Mouse (Mus musculus) urinary bladder, adult 18-20 months (tissue): ENCODE results near the gene Vav2.

Source experiments
- DNase-seq, 2 experiments: peaks; one replicate each; pipeline ENCODE4 v3.0.0; 2022; ENCODE audit warnings: low spot score in 2 of 2, mixed read lengths in 2 of 2

Gene Vav2

DNA sequence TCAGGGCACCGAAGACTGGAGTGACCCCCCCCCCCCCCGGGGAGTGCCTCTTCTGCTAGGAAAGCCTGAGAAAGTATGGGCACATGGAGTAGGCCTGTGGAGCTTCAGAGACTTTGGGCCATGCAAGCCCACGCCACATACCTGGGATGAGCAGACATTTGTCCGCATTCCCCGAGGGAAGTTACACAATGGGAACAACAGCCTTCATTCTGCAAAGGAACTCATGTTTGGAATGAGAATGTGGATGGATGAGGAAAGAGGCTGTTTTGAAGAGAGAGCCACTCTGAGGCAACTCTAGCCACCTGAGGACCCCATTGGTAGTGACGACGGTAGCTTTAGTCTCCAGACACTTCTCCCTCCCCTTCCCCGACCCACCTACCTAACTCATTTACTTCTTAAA, 106.0 kb downstream of the Vav2 start:
- DNase-seq, result no peak

DNA sequence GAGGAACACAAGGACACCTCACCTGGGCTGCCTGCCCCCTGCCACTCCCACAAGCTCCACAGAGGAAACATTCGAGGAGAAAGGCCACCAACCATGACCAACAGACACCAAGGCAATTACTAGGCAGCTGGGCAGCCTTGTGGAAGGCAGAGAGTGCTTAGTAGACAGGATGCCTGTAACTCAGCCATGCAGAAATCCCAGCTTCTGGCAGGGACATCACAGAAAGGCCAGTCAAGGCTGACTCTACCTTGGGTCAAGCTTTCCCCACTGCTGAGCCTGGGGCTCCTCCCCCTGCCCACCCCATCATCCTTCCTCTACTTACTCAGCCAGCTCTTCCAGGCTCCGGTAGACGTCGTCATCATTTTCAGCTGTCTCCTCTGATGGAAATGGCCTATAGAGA, 108.2 kb downstream of the Vav2 start:
- no peak for DNase-seq

DNA sequence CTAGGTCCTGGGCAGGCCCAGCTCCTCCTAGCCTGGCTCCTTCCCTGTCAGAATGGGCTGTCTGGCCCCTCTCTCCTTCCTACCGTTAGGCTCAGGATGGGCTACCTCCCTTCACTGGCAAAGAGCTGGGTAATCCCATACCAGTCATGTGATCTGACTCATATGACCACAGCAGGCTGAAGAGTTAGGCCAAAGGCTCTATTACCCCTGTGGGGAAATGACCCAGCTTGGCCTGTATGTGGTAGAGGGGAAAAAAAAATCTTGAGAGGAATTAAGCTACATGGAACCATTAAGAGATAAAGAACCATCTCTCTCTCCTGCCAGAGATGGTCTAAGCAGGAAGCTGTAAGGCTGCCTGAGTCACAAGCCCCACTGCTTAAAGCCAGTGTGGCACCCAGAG, 108.6 kb downstream of the Vav2 start:
- no peak for DNase-seq

DNA sequence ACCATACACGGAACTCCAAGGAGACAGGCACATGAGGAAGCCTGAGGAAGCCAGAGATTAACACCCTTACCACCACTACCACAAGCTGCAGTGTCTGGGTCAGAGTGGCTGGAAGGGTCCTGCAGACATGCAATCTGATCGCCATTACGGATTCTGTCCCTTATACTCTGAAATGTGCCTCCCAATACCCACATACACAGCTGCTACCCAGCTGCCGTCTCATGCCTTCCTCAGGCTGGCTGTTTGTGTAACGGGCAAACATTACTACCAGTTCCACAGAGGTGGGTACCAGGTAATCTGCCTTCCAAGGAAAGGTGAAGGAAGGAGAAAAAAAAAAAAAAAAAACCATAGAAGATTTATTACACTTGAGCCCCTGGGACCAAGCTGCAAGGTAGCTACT, 110.7 kb downstream of the Vav2 start:
- no peak for DNase-seq

DNA sequence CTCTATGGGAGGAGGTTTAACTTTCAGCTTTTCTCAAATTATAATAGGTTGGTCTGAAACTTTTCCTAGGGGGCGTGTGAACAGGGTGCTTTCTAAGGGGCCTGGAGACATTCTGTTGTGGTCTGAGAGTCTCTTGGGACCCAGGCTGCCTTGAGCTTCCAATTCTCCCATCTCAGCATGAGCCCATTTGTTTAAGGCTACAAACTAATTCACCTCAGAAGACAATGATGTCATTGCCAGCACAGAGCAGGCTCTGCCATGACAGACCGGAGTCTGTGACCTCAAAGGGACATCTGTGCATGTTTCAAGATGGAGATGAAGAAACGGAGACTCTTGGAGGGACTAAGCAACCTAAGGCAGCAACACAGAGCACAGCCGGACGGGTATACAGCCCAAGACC, 112.6 kb downstream of the Vav2 start:
- no peak for DNase-seq

DNA sequence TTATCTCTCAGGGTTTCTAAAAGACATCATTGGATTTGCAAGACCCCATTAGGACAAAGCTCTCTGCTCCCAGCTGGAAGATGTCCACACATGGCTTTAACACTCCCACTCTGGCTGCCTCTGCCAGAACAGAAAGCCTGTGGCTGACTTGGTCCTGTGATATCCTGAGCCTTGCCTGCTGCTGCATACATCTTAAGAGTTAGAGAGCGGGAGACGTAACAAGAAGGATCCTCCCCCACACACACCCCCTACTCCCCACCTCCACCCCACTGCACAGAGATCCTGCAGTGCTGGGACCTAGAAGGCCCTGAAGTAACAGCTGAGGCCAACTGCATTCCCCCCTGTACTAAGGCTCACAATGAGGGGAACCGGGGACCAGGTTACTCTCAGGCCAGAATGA, 114.3 kb downstream of the Vav2 start:
- no peak for DNase-seq

DNA sequence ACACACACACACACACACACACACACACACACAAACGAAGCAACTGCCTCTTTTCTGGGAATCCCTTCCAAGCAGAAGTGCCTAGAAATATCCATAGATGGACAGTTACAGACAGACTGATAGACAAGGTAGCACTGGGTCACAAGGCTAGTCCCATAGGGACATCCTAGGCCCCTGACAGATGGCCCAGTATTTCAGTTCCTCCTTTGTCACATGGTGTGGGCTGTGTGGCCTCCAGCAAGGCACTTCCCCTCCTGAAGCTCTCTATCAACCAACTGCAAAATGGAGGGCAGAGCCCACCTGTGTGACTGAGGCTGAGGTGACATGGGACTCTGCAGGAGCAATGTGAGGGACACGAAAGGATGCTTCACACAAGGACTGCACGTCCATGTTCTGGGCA, 115.2 kb downstream of the Vav2 start:
- DNase-seq, result no peak

DNA sequence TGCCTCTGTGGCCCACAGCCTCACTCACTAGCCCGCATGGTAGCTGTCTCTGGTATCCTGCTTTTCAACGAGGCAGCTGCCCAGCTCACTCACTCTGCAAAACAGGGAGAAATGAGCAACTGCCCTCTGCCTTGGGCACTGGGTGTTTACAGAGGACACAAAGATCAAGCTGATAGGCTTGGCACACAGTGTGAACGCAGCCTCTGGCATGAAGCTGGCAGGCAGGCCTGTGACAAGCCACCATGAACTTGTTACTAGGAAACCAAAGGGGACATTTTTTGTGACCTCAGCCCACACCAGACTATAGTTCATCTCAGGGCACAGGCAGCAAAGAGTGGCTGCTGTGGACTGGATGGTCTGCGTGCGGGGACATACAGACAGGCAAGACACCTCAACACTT, 115.9 kb downstream of the Vav2 start:
- DNase-seq, result no peak

DNA sequence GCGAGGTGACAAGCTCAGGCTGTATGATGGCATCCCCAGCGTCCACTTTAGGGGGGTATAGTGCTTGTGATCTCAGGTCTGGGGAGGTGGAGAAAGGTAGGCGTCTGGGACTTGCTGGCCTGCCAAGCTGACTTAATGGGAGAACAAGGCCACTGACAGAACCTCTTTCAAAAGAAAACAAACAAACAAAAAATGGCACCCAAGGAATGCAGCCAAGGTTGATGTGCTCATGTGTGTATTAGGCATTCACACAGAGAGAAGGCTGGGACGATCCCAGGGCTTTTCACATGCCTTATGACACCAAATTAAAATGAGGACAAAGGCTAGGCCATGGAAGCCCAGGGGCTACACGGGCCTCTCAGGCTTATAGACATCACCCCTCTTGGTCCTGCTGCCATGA, 116.6 kb downstream of the Vav2 start:
- no peak for DNase-seq

DNA sequence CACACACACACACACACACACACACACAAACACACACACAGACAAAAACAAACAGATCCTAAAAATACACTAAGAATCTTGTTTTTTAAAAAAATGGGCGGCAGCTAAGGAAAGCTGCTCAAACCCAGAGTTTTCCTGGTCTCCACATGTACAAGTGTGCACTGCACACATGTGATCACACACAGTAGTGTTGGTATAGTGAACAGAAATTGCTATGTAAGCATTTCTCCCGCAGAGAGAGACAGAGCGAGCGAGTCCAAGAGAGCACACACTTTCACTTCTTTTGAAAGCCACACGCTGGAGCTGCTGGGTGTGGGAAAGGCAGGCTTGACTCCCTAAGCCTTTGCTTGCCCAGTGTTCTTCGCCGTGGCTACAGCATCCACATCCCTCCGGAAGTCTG, 120.2 kb downstream of the Vav2 start:
- no peak for DNase-seq

DNA sequence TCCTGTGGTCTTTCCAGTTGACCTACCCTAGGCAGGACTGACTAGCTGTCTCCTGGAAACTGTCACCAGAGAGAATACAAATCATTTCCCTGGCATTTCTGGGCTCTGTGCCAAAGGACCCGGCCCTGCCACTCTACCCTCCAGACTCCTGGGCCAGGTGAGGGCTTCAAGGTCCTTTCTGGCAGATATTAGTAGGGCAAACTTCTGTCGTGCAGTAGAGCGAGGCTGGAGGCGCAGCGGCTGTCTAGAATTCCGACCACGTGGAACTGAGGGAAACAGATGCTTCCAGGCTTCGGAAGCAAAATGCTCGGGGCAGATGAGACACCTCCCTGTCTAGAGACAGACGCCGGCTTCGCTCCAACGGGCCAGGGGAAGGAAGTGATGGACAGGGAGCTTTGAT, 122.1 kb downstream of the Vav2 start:
- DNase-seq, result peak in 1 of 2 experiments; percentile 48

DNA sequence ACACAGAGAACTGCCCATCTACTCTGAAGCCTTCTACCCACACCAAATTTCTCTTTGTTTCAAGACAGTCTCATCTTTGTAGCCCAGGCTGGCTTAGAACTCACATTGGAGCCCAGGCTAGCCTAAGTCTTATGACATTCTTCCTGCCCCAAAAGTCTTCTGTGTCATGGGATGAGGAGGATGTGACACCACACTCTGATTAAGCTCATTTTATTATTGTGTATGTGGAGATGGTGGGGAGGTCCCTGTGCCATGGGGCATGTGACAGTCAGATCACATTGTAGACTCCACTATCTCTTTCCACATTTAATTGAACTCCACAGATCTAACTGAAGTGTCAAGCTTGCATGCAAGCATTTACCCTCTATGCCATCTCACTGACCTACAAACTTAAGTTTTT, 122.8 kb downstream of the Vav2 start:
- no peak for DNase-seq

DNA sequence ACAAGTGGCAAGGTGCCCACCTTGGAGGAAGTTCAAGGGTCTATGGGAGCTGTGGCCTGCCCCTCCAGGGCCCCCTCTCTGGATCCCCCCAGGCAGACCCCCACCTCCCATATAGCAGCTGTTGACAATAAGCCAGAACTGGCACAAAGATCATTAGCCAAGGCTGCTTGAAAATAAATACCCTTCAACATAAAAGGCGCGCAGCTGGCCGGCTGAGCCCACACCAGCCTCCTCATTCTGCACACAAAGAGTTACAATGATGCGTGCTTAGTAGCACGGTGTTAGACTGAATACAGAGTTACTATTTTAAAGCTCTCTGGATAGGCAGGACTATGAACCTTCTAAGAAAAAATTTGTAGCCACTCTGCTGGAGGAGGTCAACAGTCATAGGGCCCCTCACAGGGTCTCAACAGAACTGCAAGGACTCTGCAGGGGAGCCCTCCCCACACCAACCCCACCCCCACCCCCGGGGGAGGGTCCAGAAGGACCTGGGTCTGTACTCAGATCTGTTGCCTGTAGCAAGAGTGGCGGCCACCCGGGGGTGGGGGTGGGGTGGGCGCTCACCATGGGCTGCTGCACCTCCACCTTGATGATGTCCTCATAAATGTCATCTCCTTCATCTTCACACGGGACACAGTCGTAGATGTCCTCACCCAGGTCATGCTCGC, 125.3 kb downstream of the Vav2 start:
- DNase-seq, result no peak

DNA sequence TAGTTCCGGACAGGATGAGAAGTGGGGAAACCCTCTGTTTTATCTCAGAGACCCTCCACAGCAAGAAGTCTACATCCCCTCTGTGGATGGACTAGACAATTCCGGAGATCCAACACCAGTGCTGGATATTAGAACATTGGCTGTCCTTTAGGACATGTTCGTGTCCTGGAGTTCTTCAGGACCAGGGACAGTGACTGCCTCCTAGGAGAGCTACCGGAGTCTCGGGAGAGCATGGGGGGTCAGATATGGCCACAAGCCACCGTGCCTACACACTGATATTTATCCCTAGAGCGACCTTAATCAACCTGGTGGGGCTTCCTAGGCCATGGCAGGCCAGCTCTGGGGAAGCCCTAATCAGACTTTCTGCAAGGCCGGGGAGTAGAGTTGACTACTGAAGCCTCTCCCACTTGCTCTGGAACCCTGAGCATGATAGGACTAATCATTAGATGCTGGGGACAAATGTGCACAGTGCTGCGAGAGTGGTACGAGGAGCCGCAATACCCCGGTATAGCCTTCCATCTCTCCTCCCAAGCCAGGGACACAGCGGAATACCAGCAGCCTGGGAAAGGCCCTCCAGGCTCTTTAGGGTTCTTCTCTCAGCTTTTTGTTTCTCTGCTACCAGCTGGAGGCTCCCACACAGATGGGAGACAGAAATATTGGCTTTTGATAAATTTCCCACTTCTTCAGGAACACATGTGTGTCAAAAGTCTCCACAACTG, 125.9 kb downstream of the Vav2 start:
- DNase-seq, result no peak

DNA sequence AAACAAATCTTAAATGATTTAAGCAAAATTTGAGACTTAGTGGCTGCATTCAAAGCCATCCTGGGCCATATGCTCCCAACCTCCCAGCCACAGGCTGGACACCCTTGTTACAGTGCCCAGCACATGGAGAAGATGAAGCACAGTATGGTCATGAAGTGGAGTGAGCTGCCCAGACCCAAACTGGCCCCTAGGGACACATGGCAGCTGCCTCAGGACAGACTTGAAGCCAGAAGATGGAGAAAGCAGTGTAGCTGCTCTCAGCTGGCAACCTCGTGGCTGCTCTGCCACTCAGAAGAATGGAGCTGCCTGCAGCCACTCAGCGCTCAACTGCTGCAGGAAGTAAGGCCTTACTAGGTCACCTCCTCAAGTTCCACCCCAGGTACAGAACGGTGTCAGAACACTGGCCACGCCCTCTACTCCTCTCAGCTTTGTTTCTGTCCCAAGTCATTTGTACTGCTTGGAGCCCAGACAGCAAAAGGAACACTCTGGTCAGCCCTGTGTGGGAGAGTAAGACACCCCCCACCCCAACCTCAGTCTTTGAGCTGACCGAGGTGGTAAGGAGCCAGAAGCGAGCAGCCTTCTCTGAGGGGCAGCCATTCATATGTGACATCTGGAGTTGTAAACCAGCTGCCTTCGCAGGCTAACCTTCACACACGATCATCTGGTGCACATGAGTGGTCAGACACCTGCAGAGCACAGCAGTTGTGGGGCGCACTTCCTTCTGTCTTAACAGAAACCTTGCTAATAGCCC, 130.0 kb downstream of the Vav2 start:
- DNase-seq, result no peak

DNA sequence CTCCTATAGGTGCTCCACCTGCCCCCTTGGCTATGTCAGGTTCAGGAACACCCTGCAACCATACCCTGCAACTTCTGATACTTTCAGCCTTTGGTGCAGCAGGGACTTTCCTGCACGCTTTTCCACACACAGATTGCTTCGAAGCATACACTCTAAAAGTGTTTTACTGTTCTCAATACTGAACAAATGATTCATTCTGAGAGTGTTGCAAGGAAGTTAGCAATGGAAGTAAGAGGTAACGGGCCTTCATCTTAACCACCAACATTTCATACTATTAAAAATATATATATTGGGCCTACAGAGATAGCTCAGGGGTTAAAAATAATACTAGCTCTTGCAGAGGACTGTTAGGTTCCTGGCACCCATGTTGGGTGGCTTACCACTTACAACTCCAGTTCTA, 132.1 kb downstream of the Vav2 start:
- DNase-seq, result no peak

DNA sequence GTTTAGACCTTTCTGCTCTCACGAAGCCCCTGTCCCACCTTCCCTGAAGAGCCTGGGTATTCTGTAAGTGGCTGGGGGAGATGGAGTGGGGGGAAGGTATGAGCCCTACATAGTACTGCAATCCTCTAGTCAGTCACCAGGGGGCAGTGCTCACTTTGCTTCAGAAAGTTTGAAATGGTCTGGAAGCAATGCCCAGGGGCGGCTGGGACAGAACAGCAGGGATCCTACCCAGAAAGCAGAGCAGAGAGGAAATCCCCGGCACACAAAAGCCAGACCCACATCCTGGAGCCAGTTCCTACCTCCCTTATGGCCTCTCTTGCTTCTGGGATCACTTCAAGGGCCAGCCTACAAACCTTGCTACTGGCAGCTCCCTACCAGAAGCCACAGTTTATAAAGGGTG, 137.8 kb downstream of the Vav2 start:
- DNase-seq, result peak; percentile 54 to 64

DNA sequence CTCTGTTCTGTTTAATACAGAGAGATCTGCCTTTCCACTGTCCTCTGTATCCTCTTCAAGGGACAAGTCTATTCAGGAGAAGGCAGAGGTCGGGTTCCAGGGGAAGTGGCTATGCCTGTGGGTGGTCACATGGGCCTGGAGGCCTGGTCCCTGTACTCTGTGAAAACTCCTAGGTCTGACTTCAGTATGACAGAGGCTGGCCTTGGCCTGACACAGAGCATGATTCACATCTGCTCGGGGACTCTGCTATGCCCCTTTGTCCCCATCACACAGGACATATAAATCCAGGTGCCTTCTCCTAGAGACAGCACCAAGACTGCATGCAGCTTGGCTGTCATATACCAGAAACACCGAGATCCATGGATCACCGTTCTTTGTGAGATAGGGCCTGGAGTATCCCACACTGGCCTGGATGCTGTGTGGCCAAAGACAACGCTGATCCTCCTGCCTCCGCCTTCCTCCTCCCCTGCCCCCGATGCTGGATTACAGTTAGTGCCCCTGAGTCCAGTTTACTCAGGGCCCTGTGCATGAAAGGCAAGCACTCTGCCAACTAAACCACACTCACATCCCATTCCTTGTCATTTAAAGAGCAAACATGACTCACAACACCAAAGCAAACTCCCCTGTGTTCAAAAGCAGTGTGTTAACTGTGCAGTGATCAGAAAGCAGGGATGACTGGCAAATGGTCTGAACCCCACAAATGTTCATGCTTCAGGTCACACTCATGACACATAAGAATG, 139.7 kb downstream of the Vav2 start:
- no peak for DNase-seq

DNA sequence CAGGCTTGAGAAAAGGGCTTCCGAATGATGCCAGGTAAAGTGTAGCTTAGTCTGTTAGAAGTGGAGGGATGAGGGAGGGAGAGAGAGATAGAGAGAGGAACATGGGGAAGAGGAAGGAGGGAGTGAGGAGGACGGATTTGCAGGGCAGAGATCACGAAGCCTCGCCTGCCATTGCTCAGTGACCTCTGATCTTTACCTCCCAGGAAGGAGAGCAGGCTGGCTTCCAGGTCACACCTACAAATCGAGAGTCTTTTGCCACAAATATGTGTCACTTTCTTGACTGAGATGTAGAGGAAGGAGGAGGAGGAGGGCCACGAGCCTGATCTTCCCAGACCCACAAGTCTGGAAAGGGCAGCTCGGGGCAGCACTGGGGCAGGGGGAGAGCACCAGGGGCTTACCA, 142.4 kb downstream of the Vav2 start:
- no peak for DNase-seq

DNA sequence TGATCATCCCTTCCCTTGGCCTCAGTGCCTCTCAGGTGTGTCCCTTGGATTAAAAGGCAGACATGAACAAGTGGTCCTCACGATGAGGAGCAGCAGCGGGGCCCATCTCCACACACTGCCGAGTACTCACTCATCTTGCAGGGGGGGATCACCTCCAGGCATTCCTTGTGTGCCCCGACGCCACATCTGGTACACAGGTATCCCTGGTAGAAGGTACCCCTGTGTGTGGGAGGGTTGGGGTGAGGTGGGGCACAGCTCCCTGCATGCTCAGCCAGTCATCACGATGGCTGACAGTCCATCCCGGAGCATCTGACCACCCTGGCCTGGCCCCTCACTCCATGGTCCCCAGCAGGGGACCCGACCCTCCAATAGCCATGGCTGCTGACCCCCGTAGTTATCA, 145.1 kb downstream of the Vav2 start:
- DNase-seq, result no peak

DNA sequence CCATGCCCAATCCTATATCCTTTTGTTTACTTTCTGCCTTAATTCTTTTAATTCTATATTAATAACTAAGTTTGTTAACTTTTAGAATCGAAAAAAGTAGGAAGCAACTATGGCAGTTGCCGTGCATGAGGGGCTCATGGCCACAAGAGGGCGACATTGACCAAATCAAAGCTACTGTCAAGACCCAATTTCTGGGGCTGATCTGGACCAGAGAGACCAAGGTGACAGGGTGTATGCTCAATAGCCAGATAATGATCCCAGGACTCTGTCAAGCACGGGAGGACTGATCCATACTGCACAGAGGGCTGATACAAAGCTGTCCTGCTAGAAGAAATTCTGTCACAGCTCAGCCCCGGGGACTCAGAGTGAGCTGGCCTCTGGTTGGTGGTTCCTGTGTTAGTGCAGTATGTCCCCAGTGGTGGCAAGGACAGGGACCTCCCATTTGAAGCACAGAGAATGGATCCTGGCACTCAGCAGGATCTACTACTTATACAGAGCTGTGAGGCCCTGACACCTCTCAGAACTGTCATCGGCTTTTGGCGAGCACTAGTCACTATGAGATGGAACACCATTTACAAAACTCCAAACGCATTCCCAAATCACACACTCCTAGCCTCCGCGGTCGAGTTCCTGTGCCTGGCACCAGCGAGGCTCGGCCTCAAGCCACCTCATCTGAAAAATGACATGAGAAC, 145.8 kb downstream of the Vav2 start:
- peak; percentile 49 to 60 for DNase-seq

DNA sequence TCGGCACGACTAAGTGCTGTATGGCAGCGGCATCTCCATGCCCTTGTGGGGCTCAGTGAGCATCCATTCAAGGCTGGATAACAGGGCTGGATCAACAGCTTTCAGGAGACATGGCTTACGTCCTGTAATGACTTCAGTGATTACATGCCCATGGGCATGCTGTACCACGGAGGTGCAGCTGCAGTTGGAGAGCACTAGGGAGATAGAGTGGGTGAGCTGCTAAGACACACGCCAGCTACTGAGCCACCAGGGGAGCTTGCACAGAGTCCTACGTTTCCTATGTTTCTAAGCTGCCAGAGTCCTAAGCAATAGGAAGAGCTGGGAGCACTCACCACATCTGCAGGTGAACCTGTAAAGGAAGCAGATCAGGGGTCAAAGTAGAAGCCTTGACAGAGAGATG, 148.0 kb downstream of the Vav2 start:
- DNase-seq, result no peak
